Mouse (Mus musculus): ENCODE data around the gene Lrba.

GRCm38 (mm10) chr3:86224314-86224563 lies 241 bp upstream of the Lrba start:
- TF ChIP-seq ETS1 (conservative IDR thresholded peaks at IDR 0.05; ENCODE audit: low read depth, low read length) (no peak), EP300 (IDR thresholded peaks at IDR 0.05; ENCODE audit: low read length) (no peak), CTCF (conservative IDR thresholded peaks at IDR 0.05 in 1 of 2, IDR thresholded peaks at IDR 0.05 in 1 of 2; ENCODE audit: low read depth in 2 of 2, low read length in 2 of 2) (no peak), ZNF384 (IDR thresholded peaks at IDR 0.05; ENCODE audit: low read depth, low read length) (no peak), E2F4 (IDR thresholded peaks at IDR 0.05; ENCODE audit: insufficient replicate concordance, low read depth, low read length) (no peak), POLR2A (IDR thresholded peaks at IDR 0.05; ENCODE audit: low read depth, low read length) (no peak)

All from CH12.LX (cell line).